Mouse (Mus musculus): ENCODE data around the gene Rptor.

GRCm38 (mm10) chr11:119741401-119741800 lies 138.7 kb downstream of the Rptor start:
- TF ChIP-seq POLR2A (IDR thresholded peaks at IDR 0.05; ENCODE audit: borderline replicate concordance, extremely low read depth, low read depth, low read length) (no peak), CTCF (IDR thresholded peaks at IDR 0.05; ENCODE audit: insufficient read depth, low read length) (no peak)
